Mouse (Mus musculus): Measurements from ENCODE around the gene Col16a1. TPM values are rescaled to one million over a fixed set of nuclear protein-coding genes. Genes with fewer than 3 reads are reported as not detected.

Col16a1 gene
- polyA plus RNA-seq, 1 experiment from 2014 or later: 37.1 TPM

DNA sequence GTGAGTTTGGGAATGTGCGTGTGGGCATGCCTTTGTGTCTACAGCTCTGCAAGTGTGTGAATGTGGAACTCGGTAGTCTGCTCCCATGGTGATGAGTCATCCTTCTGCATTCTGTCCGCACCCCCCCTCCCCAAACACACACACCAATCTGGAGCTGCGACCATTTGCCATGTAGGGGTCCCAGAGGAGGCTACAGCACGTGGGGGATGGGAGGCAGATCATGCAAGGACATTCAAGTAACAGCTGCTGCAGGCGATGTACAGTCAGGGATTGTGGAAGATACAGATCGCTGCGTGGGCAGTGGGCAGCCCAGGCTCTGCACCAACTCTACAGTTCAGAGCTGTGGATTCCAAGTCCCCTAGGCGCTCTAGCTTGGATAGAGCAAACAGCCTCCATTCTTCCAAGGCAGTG lies 93.4 kb downstream of the Col16a1 start:
- Histone ChIP-seq H3K4me3 (ENCODE audit: control insufficient read depth in 1 of 2, insufficient read depth in 1 of 2, low read depth in 1 of 2, low read length in 2 of 2) (no peak overlapping the region), H3K4me1 (ENCODE audit: control insufficient read depth in 2 of 2, insufficient read depth in 2 of 2, low read length in 2 of 2) (peaks cover 0 to 11% of the 10 kb centered on the region in 2 experiments; a peak in 3 of 4 replicates), H3K9ac (ENCODE audit: low read length) (no peak overlapping the region), H3K4me2 (ENCODE audit: low read length) (no peak overlapping the region), H3K9me3 (ENCODE audit: control insufficient read depth, low read length) (peaks cover 7% of the 10 kb centered on the region; the same call in 1 of the 2 replicates), H3K27ac (replicated peaks in 1 of 2; ENCODE audit: control insufficient read depth in 1 of 2, insufficient read depth in 1 of 2, low read depth in 2 of 2, low read length in 2 of 2) (no peak overlapping the region), H3K27me3 (ENCODE audit: control insufficient read depth, insufficient read depth, low read length) (peaks cover 43% of the 10 kb centered on the region), H3K36me3 (ENCODE audit: control insufficient read depth, insufficient read depth, low read length) (no peaks in the 10 kb centered on the region)
- ATAC-seq (ENCODE audit: insufficient number of reproducible peaks, insufficient read depth, low FRiP score, low read depth): no peak
- WGBS: 50% methylated on average over 9 of the region's 9 CpGs

DNA sequence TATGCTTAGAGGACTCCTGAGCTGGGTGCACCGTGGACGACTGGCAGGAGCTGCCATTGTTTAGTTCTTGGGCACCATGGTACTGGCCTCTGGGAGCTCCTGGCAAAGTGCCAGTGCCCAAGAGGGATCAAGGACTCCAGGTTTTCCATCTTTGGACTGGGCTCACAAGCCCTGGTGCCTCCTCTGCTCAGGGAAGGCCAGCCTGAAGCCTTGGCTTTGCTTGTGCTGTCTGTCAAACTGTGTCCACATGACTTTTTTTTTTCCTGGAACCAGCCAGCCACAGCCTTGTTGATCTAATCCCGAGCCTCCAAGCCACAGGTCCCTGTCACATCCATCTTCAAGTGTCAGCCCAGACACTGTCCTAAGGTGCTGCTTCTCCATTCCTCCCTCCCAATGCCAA lies 94.1 kb downstream of the Col16a1 start:
- Histone ChIP-seq H3K9ac (ENCODE audit: low read length) (no peak overlapping the region), H3K4me1 (ENCODE audit: control insufficient read depth in 2 of 2, insufficient read depth in 2 of 2, low read length in 2 of 2) (peaks cover 0 to 11% of the 10 kb centered on the region in 2 experiments; a peak in 3 of 4 replicates), H3K36me3 (ENCODE audit: control insufficient read depth, insufficient read depth, low read length) (no peaks in the 10 kb centered on the region), H3K27ac (replicated peaks in 1 of 2; ENCODE audit: control insufficient read depth in 1 of 2, insufficient read depth in 1 of 2, low read depth in 2 of 2, low read length in 2 of 2) (no peak overlapping the region), H3K4me2 (ENCODE audit: low read length) (no peak overlapping the region), H3K4me3 (ENCODE audit: control insufficient read depth in 1 of 2, insufficient read depth in 1 of 2, low read depth in 1 of 2, low read length in 2 of 2) (no peak overlapping the region), H3K9me3 (ENCODE audit: control insufficient read depth, low read length) (peaks cover 7% of the 10 kb centered on the region; the same call in 1 of the 2 replicates), H3K27me3 (ENCODE audit: control insufficient read depth, insufficient read depth, low read length) (peaks cover 43% of the 10 kb centered on the region)
- WGBS: 56% methylated on average over 3 of the region's 3 CpGs
- no peak for ATAC-seq (ENCODE audit: insufficient number of reproducible peaks, insufficient read depth, low FRiP score, low read depth)

DNA sequence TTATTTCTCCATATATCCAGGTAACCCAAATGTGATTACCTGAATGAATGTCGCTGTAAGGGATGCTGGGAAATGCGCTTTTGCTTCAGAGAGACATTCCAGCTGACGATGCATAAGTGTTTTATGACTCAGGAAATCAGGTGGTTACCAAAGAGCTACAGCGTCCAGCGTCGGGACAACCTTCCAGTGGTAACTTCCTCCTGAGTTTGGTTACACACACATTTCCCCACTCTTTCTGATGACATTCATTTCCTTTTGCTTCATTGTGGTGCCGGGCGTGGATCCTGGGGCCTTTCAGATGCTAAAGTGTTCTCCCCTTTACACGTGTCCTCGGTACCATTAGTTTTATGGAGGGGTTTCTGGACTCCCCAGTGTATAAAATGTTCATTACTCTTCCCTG lies 100.8 kb downstream of the Col16a1 start:
- H3K9ac ChIP-seq (ENCODE audit: low read length): no peak overlapping the region
- no peaks in the 10 kb centered on the region for H3K36me3 ChIP-seq (ENCODE audit: control insufficient read depth, insufficient read depth, low read length)
- H3K4me2 ChIP-seq (ENCODE audit: low read length): no peak overlapping the region
- no peaks in the 10 kb centered on the region for H3K4me1 ChIP-seq (ENCODE audit: control insufficient read depth in 2 of 2, insufficient read depth in 2 of 2, low read length in 2 of 2)
- H3K27ac ChIP-seq (replicated peaks in 1 of 2; ENCODE audit: control insufficient read depth in 1 of 2, insufficient read depth in 1 of 2, low read depth in 2 of 2, low read length in 2 of 2): no peak overlapping the region
- H3K4me3 ChIP-seq (ENCODE audit: control insufficient read depth in 1 of 2, insufficient read depth in 1 of 2, low read depth in 1 of 2, low read length in 2 of 2): no peak overlapping the region
- 76% methylated on average over 10 of the region's 10 CpGs for WGBS
- H3K27me3 ChIP-seq (ENCODE audit: control insufficient read depth, insufficient read depth, low read length): peaks cover 15% of the 10 kb centered on the region
- no peak for ATAC-seq (ENCODE audit: insufficient number of reproducible peaks, insufficient read depth, low FRiP score, low read depth)
- H3K9me3 ChIP-seq (ENCODE audit: control insufficient read depth, low read length): peaks cover 7% of the 10 kb centered on the region; the same call in 1 of the 2 replicates

Other genes starting within 250 kb of the Col16a1 start
- 350 and 362 TPM in 2 replicates for gene Ptp4a2, start 236.6 kb upstream of the Col16a1 start, polyA plus RNA-seq (2014; fragmentation: Nextera tagmentation; extraction: Ambion mirVana)
- 0.24 and 0.47 TPM in 2 replicates for gene Spocd1, start 118.6 kb upstream of the Col16a1 start, polyA plus RNA-seq (2014; fragmentation: Nextera tagmentation; extraction: Ambion mirVana)
- 1.7 and 2.6 TPM in 2 replicates for gene Adgrb2, start 63.0 kb upstream of the Col16a1 start, polyA plus RNA-seq (2014; fragmentation: Nextera tagmentation; extraction: Ambion mirVana)
- gene Pef1, start 54.7 kb downstream of the Col16a1 start, polyA plus RNA-seq (2014; fragmentation: Nextera tagmentation; extraction: Ambion mirVana): 67.0 and 68.0 TPM in 2 replicates
- gene Hcrtr1, start 91.5 kb downstream of the Col16a1 start, polyA plus RNA-seq (2014; fragmentation: Nextera tagmentation; extraction: Ambion mirVana): 0.15 TPM in 1 of 2 replicates, not detected in the other
- gene Tinagl1, start 127.3 kb downstream of the Col16a1 start, polyA plus RNA-seq (2014; fragmentation: Nextera tagmentation; extraction: Ambion mirVana): 31.5 and 34.4 TPM in 2 replicates
- gene Gm853, start 174.6 kb downstream of the Col16a1 start, polyA plus RNA-seq (2014; fragmentation: Nextera tagmentation; extraction: Ambion mirVana): not detected in 2 replicates
- 6.0 and 7.5 TPM in 2 replicates for gene Serinc2, start 231.4 kb downstream of the Col16a1 start, polyA plus RNA-seq (2014; fragmentation: Nextera tagmentation; extraction: Ambion mirVana)

Data from heart, embryonic 14.5 days (tissue).